Comparison of ENCODE assay signal across 7 mouse cellular contexts in the genomic region with DNA sequence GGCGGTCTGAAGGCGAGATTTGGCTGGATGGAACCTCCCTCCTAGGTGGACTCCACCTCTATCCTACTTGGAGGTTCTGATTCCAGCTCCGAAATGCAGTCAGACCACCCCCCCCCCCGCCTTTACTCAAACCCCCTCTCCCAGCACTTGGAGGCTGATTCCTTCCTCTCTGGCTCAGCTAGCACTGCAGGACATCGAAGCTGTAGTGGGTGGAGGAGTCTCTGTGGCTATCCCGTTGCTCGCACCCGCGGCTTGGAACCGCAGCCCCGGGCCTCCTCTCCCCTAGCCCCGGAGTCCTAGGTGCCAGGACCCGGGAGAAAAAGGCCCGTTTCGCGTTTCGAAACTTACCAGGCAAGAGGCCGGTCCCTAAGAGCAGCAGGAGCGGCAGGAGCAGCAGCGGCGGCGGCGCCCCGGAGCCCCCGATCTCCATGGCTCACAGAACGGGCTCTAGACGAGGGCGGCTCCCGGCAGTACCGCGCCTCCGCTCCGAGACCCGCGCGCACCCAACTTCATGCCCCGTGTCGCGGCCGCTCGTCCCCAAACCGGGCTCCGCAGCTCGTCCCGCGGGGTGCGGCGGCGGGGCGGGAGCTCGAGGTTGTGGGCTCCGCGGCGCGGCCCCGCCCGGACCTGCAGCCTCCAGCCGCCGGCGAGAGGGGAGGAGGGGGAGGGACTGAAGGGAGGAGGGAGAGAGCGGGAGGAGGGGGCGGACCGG. TPM values are rescaled to one million over a fixed set of nuclear protein-coding genes. Genes with fewer than 3 reads are reported as not detected.
A peak's percentile ranks its signal among the peaks of the same experiment; 100 is the strongest.
DNase-seq lines count a peak whose midpoint lies in the region; ATAC-seq and TF ChIP-seq lines count a peak whose summit lies in the region.

No protein-coding gene starts in this region.

- H3K4me2 ChIP-seq in lung, embryonic 15.5 days: peak overlapping the region; percentile 93
- peak overlapping the region; percentile 92 for H3K4me2 ChIP-seq in heart, embryonic 14.5 days (ENCODE audit: low read length)
- peak overlapping the region; percentile 92 for H3K4me2 ChIP-seq in limb, embryonic 11.5 days (ENCODE audit: low read depth, severe bottlenecking)
- peak overlapping the region; percentile 90 for H3K4me2 ChIP-seq in neural tube, embryonic 15.5 days

- H3K4me1 ChIP-seq in lung, embryonic 15.5 days: peaks cover 10% of the 10 kb centered on the region; the same call in 1 of the 2 replicates
- no peaks in the 10 kb centered on the region for H3K4me1 ChIP-seq in lung, adult 2 months (ENCODE audit: control insufficient read depth, insufficient read depth, low read length)
- peaks cover 1 to 8% of the 10 kb centered on the region in 2 experiments; a peak in 3 of 4 replicates for H3K4me1 ChIP-seq in heart, embryonic 14.5 days (ENCODE audit: control insufficient read depth in 2 of 2, insufficient read depth in 2 of 2, low read length in 2 of 2)
- 0 out of 2 replicates have a peak, but pooled peaks cover under 1% of the 10 kb centered on the region for H3K4me1 ChIP-seq in limb, embryonic 11.5 days (ENCODE audit: control insufficient read depth, insufficient read depth, low read length)
- H3K4me1 ChIP-seq in neural tube, embryonic 15.5 days: peaks cover 49% of the 10 kb centered on the region

- 1% methylated on average over 54 of the region's 63 CpGs for WGBS in lung, embryonic 15.5 days
- 1% methylated on average over 58 of the region's 63 CpGs for WGBS in lung, adult 2 months
- under 1% methylated on average over 57 of the region's 63 CpGs for WGBS in heart, embryonic 14.5 days
- WGBS in limb, embryonic 11.5 days: under 1% methylated on average over 59 of the region's 63 CpGs
- under 1% methylated on average over 54 of the region's 63 CpGs for WGBS in neural tube, embryonic 15.5 days

- no peak for TF ChIP-seq POLR2A in lung, adult 2 months (IDR thresholded peaks at IDR 0.05; ENCODE audit: borderline replicate concordance, extremely low read depth, low read depth, low read length)

- H3K36me3 ChIP-seq in lung, embryonic 15.5 days: no peaks in the 10 kb centered on the region
- no peaks in the 10 kb centered on the region for H3K36me3 ChIP-seq in heart, embryonic 14.5 days (ENCODE audit: control insufficient read depth, insufficient read depth, low read length)
- no peaks in the 10 kb centered on the region for H3K36me3 ChIP-seq in limb, embryonic 11.5 days (ENCODE audit: control insufficient read depth, insufficient read depth, low read length)
- no peaks in the 10 kb centered on the region for H3K36me3 ChIP-seq in neural tube, embryonic 15.5 days

- H3K9me3 ChIP-seq in lung, embryonic 15.5 days: no peaks in the 10 kb centered on the region
- H3K9me3 ChIP-seq in heart, embryonic 14.5 days (ENCODE audit: control insufficient read depth, low read length): no peaks in the 10 kb centered on the region
- H3K9me3 ChIP-seq in limb, embryonic 11.5 days (ENCODE audit: control insufficient read depth, low read length): no peaks in the 10 kb centered on the region
- no peaks in the 10 kb centered on the region for H3K9me3 ChIP-seq in neural tube, embryonic 15.5 days (replicated peaks)

- H3K4me3 ChIP-seq in lung, embryonic 15.5 days: peak overlapping the region; percentile 52
- no peak overlapping the region for H3K4me3 ChIP-seq in lung, adult 2 months (replicated peaks; ENCODE audit: extremely low read depth, low read depth, low read length)
- peak overlapping the region; percentile 31 to 53 for H3K4me3 ChIP-seq in heart, embryonic 14.5 days (ENCODE audit: control insufficient read depth in 1 of 2, insufficient read depth in 1 of 2, low read depth in 1 of 2, low read length in 2 of 2)
- H3K4me3 ChIP-seq in limb, embryonic 11.5 days (ENCODE audit: low read depth, low read length): peak overlapping the region; percentile 52
- H3K4me3 ChIP-seq in neural tube, embryonic 15.5 days (replicated peaks): peak overlapping the region; percentile 57

- H3K27me3 ChIP-seq in lung, embryonic 15.5 days: peaks cover 65% of the 10 kb centered on the region
- H3K27me3 ChIP-seq in heart, embryonic 14.5 days (ENCODE audit: control insufficient read depth, insufficient read depth, low read length): peaks cover 89% of the 10 kb centered on the region
- H3K27me3 ChIP-seq in limb, embryonic 11.5 days (ENCODE audit: control insufficient read depth, insufficient read depth, low read length): peaks cover 39% of the 10 kb centered on the region
- H3K27me3 ChIP-seq in neural tube, embryonic 15.5 days (replicated peaks): peaks cover 8% of the 10 kb centered on the region

- peak overlapping the region; percentile 34; the same call in 1 of the 2 replicates for H3K9ac ChIP-seq in lung, embryonic 15.5 days
- H3K9ac ChIP-seq in heart, embryonic 14.5 days (ENCODE audit: low read length): peak overlapping the region; percentile 66
- H3K9ac ChIP-seq in limb, embryonic 11.5 days (ENCODE audit: low read length): no peak overlapping the region
- peak overlapping the region; percentile 67 for H3K9ac ChIP-seq in neural tube, embryonic 15.5 days (replicated peaks)

- H3K27ac ChIP-seq in lung, embryonic 15.5 days: no peak overlapping the region
- no peak overlapping the region for H3K27ac ChIP-seq in heart, embryonic 14.5 days (replicated peaks in 1 of 2; ENCODE audit: control insufficient read depth in 1 of 2, insufficient read depth in 1 of 2, low read depth in 2 of 2, low read length in 2 of 2)
- H3K27ac ChIP-seq in limb, embryonic 11.5 days (replicated peaks; ENCODE audit: low read depth, low read length): no peak overlapping the region
- peak overlapping the region; percentile 66 for H3K27ac ChIP-seq in neural tube, embryonic 15.5 days (replicated peaks)

- no peak for DNase-seq in lung, adult 2 months
- peak; percentile 75 for DNase-seq in embryo, embryonic 11 days
- DNase-seq in limb, embryonic 11.5 days (ENCODE audit: low spot score): no peak
- DNase-seq in ovary, postnatal 14 days (ENCODE audit: low spot score): no peak

- ATAC-seq in lung, embryonic 15.5 days (ENCODE audit: borderline replicate concordance, extremely low read depth, low FRiP score, low TSS enrichment): peak; percentile 45; the same call in 1 of the 2 replicates
- ATAC-seq in heart, embryonic 14.5 days (ENCODE audit: insufficient number of reproducible peaks, insufficient read depth, low FRiP score, low read depth): no peak
- ATAC-seq in limb, embryonic 11.5 days (ENCODE audit: insufficient number of reproducible peaks, low FRiP score, low TSS enrichment, low read depth): no peak; the same call in 1 of the 2 replicates
- peak; percentile 42; the same call in 1 of the 2 replicates for ATAC-seq in neural tube, embryonic 15.5 days (ENCODE audit: low FRiP score)

- no peak for TF ChIP-seq CTCF in lung, adult 2 months (IDR thresholded peaks at IDR 0.05; ENCODE audit: insufficient read depth, low read length)

RNA-seq across cellular contexts. Expression of a gene that starts 4.5 kb away (rescaled TPM):
- 0.41 and 0.65 TPM in 2 replicates for polyA plus RNA-seq in lung, embryonic 15.5 days (2015; fragmentation: Nextera tagmentation; extraction: Ambion mirVana)
- polyA plus RNA-seq in lung, adult 2 months (2012; rRNA removed): 0.02 TPM in 1 of 2 replicates, not detected in the other
- polyA plus RNA-seq in heart, embryonic 14.5 days (2014; fragmentation: Nextera tagmentation; extraction: Ambion mirVana): 0.04 and 0.07 TPM in 2 replicates
- 0.95 and 2.8 TPM in 2 replicates for polyA plus RNA-seq in limb, embryonic 11.5 days (2014; fragmentation: Nextera tagmentation; extraction: Ambion mirVana)
- 38.9 and 47.4 TPM in 2 replicates for polyA plus RNA-seq in neural tube, embryonic 15.5 days (2015; fragmentation: Nextera tagmentation; extraction: Ambion mirVana)

RNA-seq across cellular contexts. Expression of a gene that starts 52.5 kb away (rescaled TPM):
- 0.38 and 0.61 TPM in 2 replicates for polyA plus RNA-seq in lung, embryonic 15.5 days (2015; fragmentation: Nextera tagmentation; extraction: Ambion mirVana)
- 3.2 TPM in 2 replicates for polyA plus RNA-seq in lung, adult 2 months (2012; rRNA removed)
- polyA plus RNA-seq in heart, embryonic 14.5 days (2014; fragmentation: Nextera tagmentation; extraction: Ambion mirVana): 0.12 and 0.36 TPM in 2 replicates
- polyA plus RNA-seq in limb, embryonic 11.5 days (2014; fragmentation: Nextera tagmentation; extraction: Ambion mirVana): 0.15 and 0.71 TPM in 2 replicates
- 0.14 and 0.67 TPM in 2 replicates for polyA plus RNA-seq in neural tube, embryonic 15.5 days (2015; fragmentation: Nextera tagmentation; extraction: Ambion mirVana)

Comparison
In these comparisons a context has a peak if more than half of its experiments do, and no peak if none do; other contexts are left out.
1. ATAC-seq: peak in lung, embryonic 15.5 days (single experiment) and neural tube, embryonic 15.5 days (single experiment); none in heart, embryonic 14.5 days (single experiment) and limb, embryonic 11.5 days (single experiment).
2. RNA of a gene that starts 4.5 kb away (polyA plus RNA-seq): 38.9 to 47.4 TPM in neural tube, embryonic 15.5 days; 0.95 to 2.8 TPM in limb, embryonic 11.5 days, 0.41 to 0.65 TPM in lung, embryonic 15.5 days, 0.04 to 0.07 TPM in heart, embryonic 14.5 days and 0.02 TPM in lung, adult 2 months; every median in the first group is over 10 times any median in the second.
3. Peak in every context shown above with its lines, with median percentiles within 50 percentile points of each other: H3K4me2 ChIP-seq.